Mouse (Mus musculus): ENCODE results near the gene Ubn1. TPM values are rescaled to one million over a fixed set of nuclear protein-coding genes. Genes with fewer than 3 reads are reported as not detected.
A peak's percentile ranks its signal among the peaks of the same experiment; 100 is the strongest.

The Ubn1 gene
- 28.1 and 30.3 TPM in 2 replicates for total RNA-seq (2015)
- total RNA-seq (2017): 37.2 and 43.6 TPM in 2 replicates

- ATAC-seq (replicated peaks; ENCODE audit: poor library complexity): peak; percentile 90
Observed at GRCm38 (mm10) chr16:5049774-5050234, at the start of gene Ubn1, which contains the start of gene Glyr1. Ubn1 (plus strand) TSS chr16:5050057. Glyr1 (minus strand) TSS chr16:5049863.

GRCm38 (mm10) chr16:5000611-5001010, 49.2 kb upstream of the Ubn1 start:
- ATAC-seq (replicated peaks; ENCODE audit: poor library complexity): no peak

GRCm38 (mm10) chr16:5007067-5007466, 42.8 kb upstream of the Ubn1 start, which contains the start of gene Smim22:
Smim22 (plus strand) TSS chr16:5007288.
- no peak for ATAC-seq (replicated peaks; ENCODE audit: poor library complexity)

GRCm38 (mm10) chr16:5007492-5007891, 42.4 kb upstream of the Ubn1 start:
- no peak for ATAC-seq (replicated peaks; ENCODE audit: poor library complexity)

DNA sequence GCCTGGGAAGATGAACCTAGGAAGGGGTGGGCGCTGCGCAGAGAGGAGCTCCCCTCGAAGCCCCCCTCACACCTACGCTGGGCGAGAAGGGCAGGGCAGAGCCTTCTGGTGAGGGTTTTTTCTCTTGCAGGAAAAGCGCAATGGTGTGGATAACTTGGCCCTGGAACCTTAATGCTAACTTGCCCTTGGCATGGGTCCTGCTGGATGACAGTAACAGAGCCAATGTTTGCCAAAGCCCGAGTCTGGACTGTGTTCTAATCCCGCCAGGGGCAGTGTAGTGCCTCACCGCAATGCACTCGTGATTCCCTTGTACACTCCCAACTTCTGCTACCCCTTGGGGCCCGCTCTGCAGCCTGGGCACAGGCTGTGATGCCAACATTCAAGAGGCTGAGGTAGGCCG, 41.8 kb upstream of the Ubn1 start:
- no peak for ATAC-seq (replicated peaks; ENCODE audit: poor library complexity)

DNA sequence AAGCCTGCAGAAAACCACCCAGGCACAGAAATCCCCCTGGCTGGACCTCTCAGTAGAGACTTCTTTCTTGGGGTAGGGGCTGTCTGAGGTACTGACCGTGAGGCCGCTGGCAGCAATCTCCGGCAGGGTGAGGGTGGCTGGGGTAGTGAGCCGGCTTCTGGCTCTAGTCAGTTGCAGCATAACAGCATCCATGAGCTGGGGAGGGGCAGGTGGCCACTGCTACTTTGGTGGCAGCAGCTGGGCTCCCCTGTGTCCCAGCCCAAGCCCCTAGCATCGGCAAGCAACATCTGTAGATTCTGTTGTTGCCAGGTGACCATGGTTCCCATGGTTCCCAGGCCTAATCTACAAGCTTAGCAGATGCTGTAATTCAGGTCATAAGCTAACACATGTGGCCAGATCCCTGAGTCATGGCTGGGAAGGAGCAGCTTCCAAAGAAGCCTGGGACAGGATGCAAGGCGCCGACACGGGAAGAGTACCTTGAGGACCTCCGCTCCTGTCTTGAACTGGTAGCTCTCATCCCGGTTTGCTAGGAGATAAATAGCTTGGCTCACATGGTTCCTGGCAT, 39.4 kb upstream of the Ubn1 start:
- ATAC-seq (replicated peaks; ENCODE audit: poor library complexity): no peak

GRCm38 (mm10) chr16:5011285-5011684, 38.6 kb upstream of the Ubn1 start:
- ATAC-seq (replicated peaks; ENCODE audit: poor library complexity): peak; percentile 13

- ATAC-seq (replicated peaks; ENCODE audit: poor library complexity): peak; percentile 67
Observed at GRCm38 (mm10) chr16:5012036-5013005, 37.5 kb upstream of the Ubn1 start.

GRCm38 (mm10) chr16:5013054-5013838, 36.6 kb upstream of the Ubn1 start, which contains the start of gene Rogdi:
Rogdi (minus strand) TSS chr16:5013553.
- peak; percentile 83 for ATAC-seq (replicated peaks; ENCODE audit: poor library complexity)

GRCm38 (mm10) chr16:5014578-5014977, 35.3 kb upstream of the Ubn1 start:
- no peak for ATAC-seq (replicated peaks; ENCODE audit: poor library complexity)

- ATAC-seq (replicated peaks; ENCODE audit: poor library complexity): no peak
Observed at GRCm38 (mm10) chr16:5024021-5024420, 25.8 kb upstream of the Ubn1 start.

DNA sequence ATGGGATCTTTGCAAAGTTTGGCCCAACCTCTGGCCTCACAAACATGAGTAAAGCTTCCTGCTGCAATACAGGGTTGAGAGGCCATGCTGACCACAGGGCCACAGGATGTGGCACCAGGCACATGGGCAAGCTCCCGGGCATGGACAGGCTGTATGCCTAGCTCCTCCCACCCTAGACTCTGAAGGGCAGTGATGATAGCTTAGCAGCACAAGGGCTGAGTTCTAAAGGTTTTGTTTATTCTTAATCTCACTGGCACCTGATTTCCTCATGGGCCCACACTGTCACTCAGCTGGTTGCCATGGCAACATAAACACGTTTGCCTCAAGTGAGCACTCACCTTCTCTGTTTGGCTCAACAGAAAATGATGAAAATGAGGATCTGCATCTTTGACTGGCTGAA, 20.0 kb upstream of the Ubn1 start:
- peak; percentile 64 for ATAC-seq (replicated peaks; ENCODE audit: poor library complexity)

DNA sequence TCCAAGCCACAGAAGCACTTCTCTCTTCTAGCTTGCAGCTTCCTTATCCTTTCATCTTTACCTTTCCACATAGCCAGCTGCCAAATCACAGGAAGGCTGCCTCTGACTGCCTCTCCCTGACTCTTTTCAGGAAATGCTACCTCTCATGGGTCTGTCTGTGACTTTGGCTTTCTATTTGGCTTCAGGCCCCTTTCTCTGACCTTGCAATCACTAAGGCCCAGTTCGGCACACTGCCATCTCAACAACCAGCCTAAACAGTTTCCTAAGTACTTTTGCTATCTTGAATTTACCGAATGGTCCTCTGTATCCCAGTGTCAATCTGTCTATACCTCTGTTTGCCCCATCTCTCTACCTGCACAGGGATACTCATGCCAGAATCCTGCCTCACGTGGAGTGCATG, 14.3 kb upstream of the Ubn1 start:
- ATAC-seq (replicated peaks; ENCODE audit: poor library complexity): no peak

DNA sequence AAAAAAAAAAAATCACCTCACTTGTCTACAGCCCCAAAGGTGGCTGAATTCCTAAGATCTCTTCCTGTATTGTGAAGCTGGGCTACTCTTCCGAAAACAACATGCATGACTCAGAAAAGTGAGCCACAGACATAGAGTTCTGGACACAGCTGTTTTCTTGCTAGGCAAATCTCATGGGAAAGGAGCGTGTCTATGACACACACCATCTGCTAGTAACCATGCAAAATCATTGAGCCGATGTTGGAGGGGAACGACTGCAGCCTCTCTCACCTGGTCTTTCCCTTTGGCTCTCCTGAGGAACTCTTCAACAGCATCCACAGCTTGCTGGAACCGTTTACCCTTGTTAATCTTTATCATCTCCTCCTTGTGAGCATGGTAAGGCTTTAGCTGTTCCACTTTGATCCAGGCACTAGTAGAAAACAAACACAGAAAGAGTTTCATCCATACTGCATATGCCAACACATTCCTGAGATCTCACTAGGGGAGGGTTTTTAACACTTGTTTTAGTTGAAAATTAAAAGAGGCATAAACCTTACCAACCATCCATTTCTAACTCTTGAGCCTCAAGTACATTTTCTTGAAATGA, 13.1 kb upstream of the Ubn1 start:
- no peak for ATAC-seq (replicated peaks; ENCODE audit: poor library complexity)

DNA sequence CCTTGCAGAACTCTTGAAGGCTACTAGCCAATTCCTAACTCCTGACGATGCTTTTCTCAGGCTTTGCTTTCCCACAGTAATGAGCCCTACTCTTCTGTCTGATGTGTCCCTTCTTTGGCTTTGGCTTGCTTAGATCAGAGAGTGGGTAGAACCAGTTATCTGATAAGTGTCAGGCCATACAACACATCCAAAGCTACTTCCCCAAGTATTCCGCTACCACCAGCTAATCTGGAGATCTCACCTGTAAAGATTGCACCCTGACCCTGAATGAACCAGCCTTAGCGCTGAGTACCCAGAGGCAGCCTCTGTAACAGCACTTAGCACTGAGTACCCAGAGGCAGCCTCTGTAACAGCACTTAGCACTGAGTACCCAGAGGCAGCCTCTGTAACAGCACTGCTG, 4.5 kb upstream of the Ubn1 start:
- ATAC-seq (replicated peaks; ENCODE audit: poor library complexity): no peak

- peak; percentile 32 for ATAC-seq (replicated peaks; ENCODE audit: poor library complexity)
Observed at GRCm38 (mm10) chr16:5049182-5049773, 579 bp upstream of the Ubn1 start.

DNA sequence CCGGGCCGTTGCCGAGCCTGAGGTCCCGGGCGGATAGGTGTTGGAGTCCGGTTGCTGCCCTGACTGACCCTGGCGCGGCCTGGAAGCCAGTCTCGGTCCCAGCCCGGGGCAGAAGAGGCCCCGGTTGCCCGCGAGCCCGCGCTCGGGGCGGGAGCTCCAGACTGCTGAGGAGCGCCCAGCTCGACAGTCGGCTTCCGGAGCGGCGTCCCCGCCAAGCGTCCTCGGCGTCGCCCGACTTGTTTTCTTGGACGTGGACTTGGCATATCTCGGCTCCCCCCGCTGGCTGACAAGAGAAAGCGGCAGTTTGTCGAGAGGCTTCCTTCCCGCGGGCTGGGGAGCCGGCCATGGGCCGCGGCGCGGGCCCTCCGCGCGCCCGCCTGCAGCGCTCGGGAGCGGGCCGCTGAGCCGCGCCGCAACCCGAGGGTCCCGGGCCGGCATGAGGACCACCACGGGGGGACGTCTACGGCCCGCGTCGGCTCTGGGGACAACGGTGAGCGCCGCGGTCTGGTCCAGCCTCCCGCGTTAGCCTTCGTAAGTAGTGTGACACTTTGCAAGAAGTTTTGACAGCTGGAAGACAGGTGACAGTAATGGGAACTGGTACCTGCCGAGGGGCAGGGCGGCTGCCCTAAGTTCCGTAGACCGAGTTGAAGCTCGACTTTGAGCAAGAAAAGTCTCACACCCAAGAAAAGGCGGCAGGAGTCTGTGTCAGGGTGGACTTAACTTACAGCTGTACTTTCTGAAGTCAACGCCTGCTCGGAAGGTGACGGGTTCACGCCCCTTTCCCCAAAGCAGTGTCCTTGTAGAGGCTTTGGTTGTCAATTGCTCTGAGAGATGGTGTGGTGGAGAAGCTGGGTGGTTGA, 624 bp downstream of the Ubn1 start:
- peak; percentile 43 for ATAC-seq (replicated peaks; ENCODE audit: poor library complexity)

GRCm38 (mm10) chr16:5058114-5058513, 8.3 kb downstream of the Ubn1 start:
- ATAC-seq (replicated peaks; ENCODE audit: poor library complexity): peak; percentile 75

DNA sequence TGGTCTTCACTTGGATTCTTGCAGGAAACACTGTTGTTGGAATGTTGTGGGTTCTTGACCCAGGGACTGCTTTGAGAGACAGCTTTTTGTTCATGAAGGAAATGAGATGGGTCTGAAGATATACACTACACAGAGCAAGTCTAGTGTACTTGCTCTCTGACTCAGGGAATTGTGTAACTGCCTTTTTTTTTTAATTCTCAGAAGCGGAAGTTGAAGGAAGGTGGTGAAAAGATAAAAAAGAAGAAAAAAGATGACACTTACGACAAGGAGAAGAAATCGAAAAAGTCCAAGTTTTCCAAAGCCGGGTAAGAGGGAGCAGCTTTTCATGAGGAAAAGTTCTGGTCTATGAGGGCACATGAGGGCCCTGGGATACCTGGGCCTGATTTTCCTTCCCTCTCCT, 13.6 kb downstream of the Ubn1 start:
- ATAC-seq (replicated peaks; ENCODE audit: poor library complexity): no peak

Data from megakaryocyte progenitor cell, adult 5-6 weeks (primary cell).